Mouse (Mus musculus): ENCODE measurements at regions not wholly inside any gene's neighbourhood (a gene's known extent, or its start where the extent isn't known, plus 50 kb on each side); places are given as distances from the start of the nearest gene placed in this dataset.

- TF ChIP-seq CTCF (IDR thresholded peaks at IDR 0.05; ENCODE audit: borderline replicate concordance, insufficient read depth, low read length): no peak
- no peak for TF ChIP-seq POLR2A (IDR thresholded peaks at IDR 0.05; ENCODE audit: low read depth, low read length)
Observed at GRCm38 (mm10) chr12:68599681-68600596, 559.0 kb downstream of the Rps29 start.
